Mouse (Mus musculus) midbrain, embryonic 12.5 days (tissue): Measurements from ENCODE around the gene Acnat2. TPM values are rescaled to one million over a fixed set of nuclear protein-coding genes. Genes with fewer than 3 reads are reported as not detected.
"Not testable (repeated sequence)": the region's sequence is repeated elsewhere in the genome, so short reads cannot be mapped to it uniquely, and the experiment has no call there.

ENCODE experiments used
- ATAC-seq: fragments of 200-750 bp; cut with Nextera tagmentation; 2 replicates; pipeline ENCODE4 v1.8.0; 2017; ENCODE audit warnings: low read depth, moderate TSS enrichment, moderate library complexity; ENCODE audit not compliant: low FRiP score
- H3K27ac ChIP-seq: fragments of 300-500 bp; sonication (generic); replicated peaks from 2 replicates; pipeline ENCODE4 v1.5.1; 2016; ENCODE audit warnings: mild to moderate bottlenecking
- H3K27me3 ChIP-seq: fragments of 300-500 bp; sonication (generic); 2 replicates; pipeline ENCODE4 v1.6.1; 2016; ENCODE audit warnings: mild to moderate bottlenecking
- H3K36me3 ChIP-seq: fragments of 300-500 bp; sonication (generic); 2 replicates; pipeline ENCODE4 v1.6.1; 2016
- H3K4me1 ChIP-seq: fragments of 300-500 bp; sonication (generic); 2 replicates; pipeline ENCODE4 v1.6.1; 2016
- H3K4me2 ChIP-seq: fragments of 300-500 bp; sonication (generic); replicated peaks from 2 replicates; pipeline ENCODE4 v1.6.1; 2016; ENCODE audit warnings: mild to moderate bottlenecking, moderate library complexity
- H3K4me3 ChIP-seq: fragments of 300-500 bp; sonication (generic); 2 replicates; pipeline ENCODE4 v1.5.1; 2016; ENCODE audit warnings: mild to moderate bottlenecking
- H3K9ac ChIP-seq: fragments of 300-500 bp; sonication (generic); replicated peaks from 2 replicates; pipeline ENCODE4 v1.6.1; 2016; ENCODE audit warnings: mild to moderate bottlenecking, moderate library complexity
- H3K9me3 ChIP-seq: fragments of 300-500 bp; sonication (generic); 2 replicates; pipeline ENCODE4 v1.6.1; 2016; ENCODE audit warnings: mild to moderate bottlenecking
- WGBS: fragments of 180-500 bp; shearing (Covaris S2); methylation state at CpG from one replicate; pipeline ENCODE4 v1.1.7; 2016; 5-methylcytosine and 5-hydroxymethylcytosine counted together
- polyA plus RNA-seq: library from polyadenylated mRNA; unstranded; fragments of >200 nt; fragmentation: Nextera tagmentation; extraction: Ambion mirVana; gene quantifications from 2 replicates; pipeline ENCODE4 v1.2.1, GENCODE M21; 2016

The Acnat2 gene
- polyA plus RNA-seq, 1 experiment from 2014 or later: not detected

DNA sequence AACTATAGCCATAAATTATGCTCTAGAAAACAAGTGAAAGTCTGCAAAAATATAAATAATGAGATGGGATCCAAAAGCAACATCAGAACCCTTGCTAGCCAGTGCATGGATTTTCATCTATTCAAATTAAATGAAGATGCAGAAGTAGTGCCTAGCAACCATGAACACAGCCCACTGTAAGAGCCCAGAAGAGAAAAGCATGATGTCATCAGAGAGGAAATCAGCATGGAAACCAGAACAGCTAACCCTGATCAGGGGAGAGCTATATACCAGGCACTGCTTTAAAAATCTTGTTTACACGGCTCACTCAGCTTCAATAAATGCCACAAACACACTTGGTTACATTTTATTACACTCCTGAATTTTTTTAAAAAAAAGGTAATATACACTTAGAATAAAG is 60.0 kb downstream of the Acnat2 start:
- H3K27me3 ChIP-seq, H3K9ac ChIP-seq, H3K4me3 ChIP-seq, H3K36me3 ChIP-seq, H3K4me1 ChIP-seq, H3K27ac ChIP-seq, H3K4me2 ChIP-seq, H3K9me3 ChIP-seq, ATAC-seq: not testable (repeated sequence)
- WGBS: 80% methylated on average over 1 of the region's 1 CpGs

DNA sequence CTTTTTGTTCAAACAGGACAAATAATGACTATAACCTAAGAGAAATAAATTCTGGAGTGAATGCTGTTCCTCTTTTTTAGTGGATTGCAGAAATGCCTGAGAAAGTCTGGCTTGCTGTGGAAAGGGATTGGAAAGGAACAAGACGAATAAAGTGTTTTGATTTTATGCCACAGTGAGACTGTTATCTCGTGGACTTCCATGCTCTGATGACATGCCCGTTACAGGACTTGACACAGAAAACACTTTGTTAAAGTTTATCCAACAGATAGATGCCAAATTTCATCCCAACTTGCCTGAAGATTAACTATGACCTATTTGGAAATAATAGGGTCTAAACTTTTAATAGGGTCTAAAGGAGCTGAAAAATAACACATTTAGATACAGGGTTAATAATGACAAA is 67.9 kb downstream of the Acnat2 start:
- H3K9ac ChIP-seq, H3K4me1 ChIP-seq, H3K27ac ChIP-seq, H3K36me3 ChIP-seq, H3K9me3 ChIP-seq, H3K4me2 ChIP-seq, H3K27me3 ChIP-seq, H3K4me3 ChIP-seq, ATAC-seq: not testable (repeated sequence)
- 82% methylated on average over 3 of the region's 3 CpGs for WGBS

DNA sequence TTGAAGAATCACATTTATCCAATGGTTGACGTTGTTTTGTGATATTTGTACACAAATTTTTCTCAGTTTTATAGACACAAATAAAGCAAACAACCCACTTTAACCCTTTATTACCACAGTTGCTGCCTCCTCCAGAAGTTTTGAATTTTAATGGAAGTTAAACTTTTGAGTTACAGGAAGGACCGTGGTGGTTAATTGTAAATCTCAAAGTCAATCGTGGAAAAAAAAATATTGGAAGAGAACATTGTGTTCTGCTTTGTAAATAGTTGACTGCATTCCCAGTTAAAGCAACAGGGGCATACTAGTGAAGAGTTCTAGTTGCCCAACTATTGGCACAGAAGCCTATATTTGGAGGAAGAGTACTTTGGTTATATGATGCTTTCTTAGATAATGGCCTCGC is 70.0 kb downstream of the Acnat2 start:
- not testable (repeated sequence) for H3K4me3 ChIP-seq, ATAC-seq, H3K9me3 ChIP-seq, H3K27ac ChIP-seq, H3K4me1 ChIP-seq, H3K36me3 ChIP-seq, H3K9ac ChIP-seq, H3K4me2 ChIP-seq, H3K27me3 ChIP-seq
- 90% methylated on average over 3 of the region's 4 CpGs for WGBS

Other genes with a start within 250 kb of the Acnat2 start
- gene Acnat1, start 65.8 kb upstream of the Acnat2 start, polyA plus RNA-seq: not detected in 2 replicates
- 0.17 and 0.67 TPM in 2 replicates for gene Baat, start 98.4 kb upstream of the Acnat2 start, polyA plus RNA-seq
- gene Mrpl50, start 112.9 kb upstream of the Acnat2 start, polyA plus RNA-seq: 84.7 and 86.1 TPM in 2 replicates
- 15.2 and 16.2 TPM in 2 replicates for gene Zfp189, start 113.0 kb upstream of the Acnat2 start, polyA plus RNA-seq
- 0.29 TPM in 1 of 2 replicates, not detected in the other for gene Aldob, start 141.4 kb upstream of the Acnat2 start, polyA plus RNA-seq
- 27.0 and 28.7 TPM in 2 replicates for gene Tmem246, start 189.7 kb upstream of the Acnat2 start, polyA plus RNA-seq
- gene Rnf20, start 223.9 kb upstream of the Acnat2 start, polyA plus RNA-seq: 68.2 and 70.5 TPM in 2 replicates